Mouse (Mus musculus): ENCODE results near the gene Nceh1. TPM values are rescaled to one million over a fixed set of nuclear protein-coding genes. Genes with fewer than 3 reads are reported as not detected.

Gene Nceh1
- polyA plus RNA-seq, 1 experiment from 2014 or later, result 188 TPM

- no peak for DNase-seq (ENCODE audit: low read depth, low spot score)
- no peak for TF ChIP-seq CTCF (IDR thresholded peaks at IDR 0.05)
- no peaks in the 10 kb centered on the region for H3K27me3 ChIP-seq
- ChIA-PET POLR2A (no interaction called here), CTCF (interaction anchor here (0.9 to 1.9 kb wide), 2 partner anchors 10 to 80 kb away, joined by 3 to 9 read pairs; no protein-coding TSS in a partner anchor)
- in situ Hi-C loops (cut with MboI; ENCODE audit: low pct_unique_long_range_greater_than_20kb), result no loop called here
- no peak for ATAC-seq
Measured at GRCm38 (mm10) chr3:27156594-27156949, 26.2 kb upstream of the Nceh1 start.

DNA sequence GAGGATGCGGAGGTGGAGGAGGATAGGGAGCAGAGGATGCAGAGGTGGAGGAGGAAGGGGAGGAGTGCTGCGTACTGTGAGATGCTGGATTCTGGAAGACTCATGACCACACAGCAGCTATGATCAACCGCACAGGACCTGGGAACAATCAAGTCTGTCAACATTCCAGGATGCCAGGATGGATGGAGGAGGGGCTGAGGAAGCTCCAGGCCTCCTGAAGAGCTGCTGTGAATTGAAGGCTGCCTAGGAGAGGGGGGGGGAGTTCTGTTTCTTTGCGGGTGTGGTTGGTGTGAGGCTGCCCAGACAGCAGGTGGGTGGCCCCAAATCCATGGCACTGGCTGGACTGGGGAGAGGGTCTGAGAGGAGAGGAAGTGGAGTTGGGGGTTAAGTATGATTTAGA lies 23.9 kb upstream of the Nceh1 start:
- POLR2A ChIA-PET, result no interaction called here
- no peak for DNase-seq (ENCODE audit: low read depth, low spot score)
- H3K27me3 ChIP-seq, result no peaks in the 10 kb centered on the region
- in situ Hi-C loops (cut with MboI; ENCODE audit: low pct_unique_long_range_greater_than_20kb), result no loop called here
- ATAC-seq, result no peak
- CTCF ChIA-PET, result no interaction called here
- no peak for TF ChIP-seq CTCF (IDR thresholded peaks at IDR 0.05)

DNA sequence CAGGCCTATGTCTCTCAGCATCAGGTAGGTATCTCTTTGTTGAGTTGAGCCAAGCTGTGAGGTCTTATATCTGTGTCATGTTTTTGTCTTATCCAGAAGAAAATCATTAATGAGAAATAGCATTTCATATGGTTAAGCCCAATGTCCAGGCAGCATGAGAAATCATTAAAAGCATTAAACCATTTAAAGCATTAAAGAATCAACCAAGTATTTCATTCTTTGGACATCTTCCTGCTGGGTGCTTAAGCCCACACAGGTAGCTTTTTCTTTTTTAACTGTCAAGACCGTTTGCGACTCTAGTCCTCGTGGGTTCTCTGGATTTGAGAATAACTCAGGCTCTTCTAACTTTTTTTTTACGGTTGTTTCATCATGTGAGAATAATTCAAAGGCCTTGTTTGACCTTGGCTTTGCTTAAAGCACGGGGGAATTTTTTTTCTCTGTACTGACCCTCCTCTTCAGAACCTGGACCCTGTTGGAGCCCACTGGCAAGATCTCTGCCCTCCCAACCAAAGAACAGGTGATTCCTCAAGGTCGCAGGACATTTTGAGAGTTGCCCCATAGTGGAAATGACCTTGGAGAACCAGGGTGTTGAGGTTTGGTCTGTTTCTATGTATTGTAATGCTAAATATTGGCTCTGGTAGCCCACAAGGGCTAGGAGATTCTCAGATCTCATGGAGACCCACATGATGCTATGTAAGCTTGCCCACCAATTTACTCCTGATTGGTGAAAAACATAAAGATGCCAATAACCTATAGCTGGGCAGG lies 20.9 kb upstream of the Nceh1 start:
- ChIA-PET CTCF (interaction anchor here (1.0 to 7.7 kb wide), 6 partner anchors 9 to 75 kb away, joined by 3 to 58 read pairs (median 4); partner anchors contain the start of gene Nceh1), POLR2A (no interaction called here)
- ATAC-seq (no peak), DNase-seq (ENCODE audit: low read depth, low spot score) (no peak)
- TF ChIP-seq CTCF (IDR thresholded peaks at IDR 0.05), result no peak
- no peaks in the 10 kb centered on the region for H3K27me3 ChIP-seq
- in situ Hi-C loops (cut with MboI; ENCODE audit: low pct_unique_long_range_greater_than_20kb), result no loop called here

DNA sequence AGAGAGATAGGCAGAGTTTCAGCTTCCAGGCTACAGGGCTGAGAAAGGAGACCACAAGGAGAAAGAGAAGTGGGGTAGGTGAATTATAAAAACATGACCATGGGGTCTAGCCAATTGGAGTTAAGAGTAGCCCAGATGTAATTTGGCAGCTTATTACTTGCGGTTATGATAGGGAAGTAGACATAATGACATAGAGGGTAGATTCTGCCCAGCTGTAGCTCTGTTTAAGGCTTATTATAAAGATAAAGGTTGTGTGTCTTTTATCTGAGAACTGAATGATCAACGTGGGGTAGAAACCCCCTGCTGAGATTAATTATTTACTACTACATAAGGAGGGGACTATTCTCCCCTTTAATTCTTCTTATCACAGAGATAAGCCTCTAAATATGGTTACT lies 20.4 kb upstream of the Nceh1 start:
- no peak for DNase-seq (ENCODE audit: low read depth, low spot score)
- ChIA-PET POLR2A (interaction anchor here (0.7 kb wide), 1 partner anchor 11 kb away, joined by 6 read pairs; no protein-coding TSS in a partner anchor), CTCF (interaction anchor here (1.0 to 7.7 kb wide), 5 partner anchors 10 to 74 kb away, joined by 3 to 58 read pairs (median 4); partner anchors contain the start of gene Nceh1)
- in situ Hi-C loops (cut with MboI; ENCODE audit: low pct_unique_long_range_greater_than_20kb), result no loop called here
- ATAC-seq, result no peak
- no peaks in the 10 kb centered on the region for H3K27me3 ChIP-seq
- no peak for TF ChIP-seq CTCF (IDR thresholded peaks at IDR 0.05)

DNA sequence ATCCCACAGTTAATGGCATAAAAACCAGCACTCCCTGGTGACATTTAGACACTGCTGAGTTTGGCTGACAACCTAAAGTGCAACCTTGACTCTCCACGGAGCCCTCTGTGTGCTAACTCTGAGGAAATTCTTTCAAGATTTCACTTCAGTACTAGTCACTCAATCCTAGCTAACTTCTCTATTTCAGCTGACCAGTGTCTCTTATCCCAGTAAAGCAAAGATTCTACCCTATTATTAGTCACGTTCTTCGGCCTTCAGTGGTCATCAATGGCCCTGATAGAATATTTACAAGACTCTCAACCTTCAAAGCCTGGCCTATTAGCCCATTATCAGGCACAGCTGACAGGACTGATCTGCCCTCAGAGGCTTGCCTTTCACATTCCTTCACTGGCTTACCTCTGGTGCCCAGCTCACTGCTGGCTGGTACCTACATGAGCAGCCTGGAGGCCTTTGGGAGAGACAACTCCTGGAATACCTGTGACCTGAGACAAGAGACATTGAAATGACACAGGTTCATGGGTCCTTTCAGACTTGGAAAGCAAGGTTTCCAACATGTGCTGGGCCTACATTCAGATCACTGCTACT lies 17.2 kb upstream of the Nceh1 start:
- H3K27me3 ChIP-seq, result no peaks in the 10 kb centered on the region
- in situ Hi-C loops (cut with MboI; ENCODE audit: low pct_unique_long_range_greater_than_20kb), result no loop called here
- ChIA-PET POLR2A (no interaction called here), CTCF (interaction anchor here (1.0 to 7.7 kb wide), 3 partner anchors 9 to 15 kb away, joined by 4 to 58 read pairs (median 9); partner anchors contain the start of gene Nceh1)
- no peak for DNase-seq (ENCODE audit: low read depth, low spot score)
- TF ChIP-seq CTCF (IDR thresholded peaks at IDR 0.05), result no peak
- ATAC-seq, result no peak

- ATAC-seq, result no peak
Measured at GRCm38 (mm10) chr3:27170257-27170656, 12.5 kb upstream of the Nceh1 start.

DNA sequence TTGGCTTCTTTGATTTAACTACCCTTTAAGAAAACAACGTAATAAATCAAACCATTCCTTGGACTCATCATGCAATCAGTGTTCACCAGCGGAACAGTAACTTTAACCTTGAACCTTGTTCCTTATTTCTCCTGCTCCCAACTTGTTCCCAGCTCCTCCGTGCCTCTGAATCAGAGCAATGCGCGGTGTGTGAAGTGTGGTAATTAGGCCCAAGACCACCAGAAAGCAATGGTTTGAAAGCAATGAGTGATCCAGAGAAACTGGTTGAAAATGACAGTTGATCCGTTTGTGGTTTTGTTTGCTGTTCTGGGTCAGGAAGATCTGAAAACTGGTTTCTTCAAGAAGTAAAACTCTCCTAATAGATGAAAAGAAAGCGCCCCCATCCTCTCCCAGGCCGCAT lies 3.1 kb upstream of the Nceh1 start:
- in situ Hi-C loops (cut with MboI; ENCODE audit: low pct_unique_long_range_greater_than_20kb), result loop anchor here (5.0 kb wide), 1 partner anchor 58 kb away; no protein-coding TSS in a partner anchor
- TF ChIP-seq CTCF (IDR thresholded peaks at IDR 0.05), result no peak
- ATAC-seq (no peak), DNase-seq (ENCODE audit: low read depth, low spot score) (no peak)
- ChIA-PET POLR2A (no interaction called here), CTCF (interaction anchor here (6.6 to 21.2 kb wide), 2 partner anchors 16 to 52 kb away, joined by 58 to 272 read pairs; no protein-coding TSS in a partner anchor)
- no peaks in the 10 kb centered on the region for H3K27me3 ChIP-seq

More at GRCm38 (mm10) chr3:27170257-27170656, 12.5 kb upstream of the Nceh1 start:
- no peak for DNase-seq (ENCODE audit: low read depth, low spot score)
- in situ Hi-C loops (cut with MboI; ENCODE audit: low pct_unique_long_range_greater_than_20kb), result no loop called here
- POLR2A ChIA-PET, result interaction anchor here (0.6 kb wide), 1 partner anchor 10 kb away, joined by 3 read pairs; no protein-coding TSS in a partner anchor
- CTCF ChIA-PET, result interaction anchor here (1.2 to 1.6 kb wide), 2 partner anchors 10 to 15 kb away, joined by 4 to 6 read pairs; no protein-coding TSS in a partner anchor
- TF ChIP-seq CTCF (IDR thresholded peaks at IDR 0.05), result no peak
- H3K27me3 ChIP-seq, result no peaks in the 10 kb centered on the region

GRCm38 (mm10) chr3:27183601-27184175 lies 923 bp downstream of the Nceh1 start:
- ChIA-PET POLR2A (interaction anchor here (0.6 to 4.3 kb wide), 8 partner anchors 10 to 78 kb away, joined by 3 to 20 read pairs (median 7); no protein-coding TSS in a partner anchor), CTCF (interaction anchor here (0.9 to 21.2 kb wide), 13 partner anchors 9 to 162 kb away, joined by 3 to 272 read pairs (median 12); partner anchors contain the start of gene Ect2)
- in situ Hi-C loops (cut with MboI; ENCODE audit: low pct_unique_long_range_greater_than_20kb), result loop anchor here (5.0 kb wide), 1 partner anchor 54 kb away; no protein-coding TSS in a partner anchor
- DNase-seq (ENCODE audit: low read depth, low spot score) (no peak), ATAC-seq (peak; percentile 11)
- no peak for TF ChIP-seq CTCF (IDR thresholded peaks at IDR 0.05)
- H3K27me3 ChIP-seq, result no peaks in the 10 kb centered on the region

DNA sequence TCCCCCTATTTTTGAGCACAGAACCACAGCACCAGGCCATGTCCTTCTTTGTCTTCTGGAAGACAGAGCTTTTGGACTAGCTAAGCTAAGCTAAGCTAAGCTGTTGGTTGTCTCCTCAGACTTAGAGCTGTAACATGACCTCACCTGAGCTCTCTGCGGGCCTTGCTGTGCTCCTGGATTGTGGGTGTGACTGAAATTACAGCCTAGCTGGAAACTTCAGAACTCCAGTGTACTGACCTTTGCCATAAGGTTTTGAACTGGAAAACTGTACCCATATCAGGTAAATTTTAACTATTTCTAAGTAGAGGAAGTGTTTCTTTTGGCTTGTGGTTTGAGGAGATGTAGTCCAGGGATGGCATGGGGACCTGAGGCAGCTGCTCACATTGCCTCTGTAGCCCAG lies 5.6 kb downstream of the Nceh1 start:
- CTCF ChIA-PET, result interaction anchor here (1.0 to 21.2 kb wide), 10 partner anchors 12 to 66 kb away, joined by 3 to 272 read pairs (median 5); partner anchors contain the start of gene Ect2
- POLR2A ChIA-PET, result interaction anchor here (0.5 to 0.7 kb wide), 2 partner anchors 58 to 73 kb away, joined by 3 read pairs; no protein-coding TSS in a partner anchor
- H3K27me3 ChIP-seq, result no peaks in the 10 kb centered on the region
- ATAC-seq (no peak), DNase-seq (ENCODE audit: low read depth, low spot score) (no peak)
- in situ Hi-C loops (cut with MboI; ENCODE audit: low pct_unique_long_range_greater_than_20kb), result no loop called here
- TF ChIP-seq CTCF (IDR thresholded peaks at IDR 0.05), result no peak

All from Patski (cell line).